Mouse (Mus musculus): ENCODE results near the gene Anxa11. TPM values are rescaled to one million over a fixed set of nuclear protein-coding genes. Genes with fewer than 3 reads are reported as not detected.

Anxa11 gene
- polyA plus RNA-seq, 1 experiment from 2014 or later, result 13.3 TPM

DNA sequence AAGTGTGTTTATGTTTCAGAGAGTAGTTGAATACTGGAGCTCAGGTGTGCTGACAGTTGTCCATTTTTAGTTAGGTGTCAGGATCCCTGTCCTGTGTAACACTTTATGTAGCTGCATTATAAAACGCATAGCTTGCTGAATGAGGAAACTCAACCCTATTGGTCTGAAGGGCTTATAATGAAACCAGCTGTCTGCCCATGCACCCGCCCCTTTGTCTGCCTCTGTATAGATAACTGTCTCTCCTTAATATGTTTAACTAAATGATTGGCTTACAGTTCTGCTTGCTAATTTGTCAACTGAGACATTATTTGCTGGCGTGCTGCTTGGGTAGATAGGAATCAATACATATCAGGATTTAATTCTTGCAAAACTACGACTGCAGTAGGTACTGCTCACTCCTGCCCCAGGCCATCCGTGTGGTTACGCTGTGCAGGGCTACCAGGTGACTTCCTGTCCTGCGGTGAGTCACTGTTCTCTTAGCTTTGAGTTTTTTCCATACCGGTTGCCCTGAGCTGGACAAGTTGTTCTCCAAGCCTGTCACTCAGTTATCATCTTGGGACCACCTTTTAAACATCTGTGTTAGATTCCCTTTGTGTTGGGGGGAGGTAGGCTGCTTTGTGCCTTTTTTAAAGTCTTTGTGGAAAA is 13.4 kb downstream of the Anxa11 start:
- H3K27me3 ChIP-seq (ENCODE audit: control insufficient read depth, insufficient read depth, low read depth, low read length), result no peaks in the 10 kb centered on the region
- H3K4me1 ChIP-seq (ENCODE audit: control insufficient read depth, low read depth, low read length), result peaks cover 38% of the 10 kb centered on the region
- H3K9ac ChIP-seq (ENCODE audit: low read depth, low read length), result no peak overlapping the region
- H3K36me3 ChIP-seq (ENCODE audit: control insufficient read depth, insufficient read depth), result no peaks in the 10 kb centered on the region
- H3K4me2 ChIP-seq (ENCODE audit: low read depth, low read length), result peak overlapping the region; percentile 34
- 0 out of 2 replicates have a peak overlapping the region, but pooled peaks have one; percentile 16 for H3K4me3 ChIP-seq (ENCODE audit: low read depth, low read length)
- peak overlapping the region; percentile 41 for H3K27ac ChIP-seq (ENCODE audit: low read length)
- ATAC-seq (ENCODE audit: low read depth), result peak; percentile 33; the same call in 1 of the 2 replicates
- 16% methylated on average over 8 of the region's 8 CpGs for WGBS (ENCODE audit: insufficient replicate concordance)
- H3K9me3 ChIP-seq (replicated peaks; ENCODE audit: control insufficient read depth, low read length), result no peaks in the 10 kb centered on the region

DNA sequence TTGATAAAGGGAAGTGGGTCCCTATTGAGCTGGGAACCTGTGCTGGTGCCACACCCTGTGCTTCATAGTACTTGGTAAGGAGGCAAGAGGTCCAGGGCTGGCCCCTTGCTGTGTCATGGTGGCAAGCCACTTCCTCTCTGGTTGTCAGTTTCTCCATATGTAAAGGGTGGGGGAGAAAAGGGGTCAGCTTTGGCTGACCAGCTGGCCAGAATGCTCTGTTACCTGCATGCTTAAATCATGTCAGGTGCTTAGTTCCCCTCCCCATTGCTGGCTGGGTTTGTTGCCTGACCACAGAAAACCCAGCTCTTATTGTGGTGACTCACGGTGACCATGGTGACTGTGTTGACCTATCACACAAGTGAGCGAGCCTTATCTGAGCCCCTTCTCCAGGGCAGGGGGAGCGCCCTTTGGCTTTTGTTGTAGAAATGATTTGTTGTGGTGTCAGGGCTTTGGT is 15.2 kb downstream of the Anxa11 start:
- peak; percentile 36 for ATAC-seq (ENCODE audit: low read depth)
- H3K4me1 ChIP-seq (ENCODE audit: control insufficient read depth, low read depth, low read length), result peaks cover 47% of the 10 kb centered on the region
- H3K9ac ChIP-seq (ENCODE audit: low read depth, low read length), result no peak overlapping the region
- H3K4me3 ChIP-seq (ENCODE audit: low read depth, low read length), result no peak overlapping the region
- no peaks in the 10 kb centered on the region for H3K9me3 ChIP-seq (replicated peaks; ENCODE audit: control insufficient read depth, low read length)
- H3K27me3 ChIP-seq (ENCODE audit: control insufficient read depth, insufficient read depth, low read depth, low read length), result no peaks in the 10 kb centered on the region
- no peaks in the 10 kb centered on the region for H3K36me3 ChIP-seq (ENCODE audit: control insufficient read depth, insufficient read depth)
- peak overlapping the region; percentile 29 for H3K4me2 ChIP-seq (ENCODE audit: low read depth, low read length)
- H3K27ac ChIP-seq (ENCODE audit: low read length), result peak overlapping the region; percentile 41; the same call in 1 of the 2 replicates
- 12% methylated on average over 3 of the region's 3 CpGs for WGBS (ENCODE audit: insufficient replicate concordance)

DNA sequence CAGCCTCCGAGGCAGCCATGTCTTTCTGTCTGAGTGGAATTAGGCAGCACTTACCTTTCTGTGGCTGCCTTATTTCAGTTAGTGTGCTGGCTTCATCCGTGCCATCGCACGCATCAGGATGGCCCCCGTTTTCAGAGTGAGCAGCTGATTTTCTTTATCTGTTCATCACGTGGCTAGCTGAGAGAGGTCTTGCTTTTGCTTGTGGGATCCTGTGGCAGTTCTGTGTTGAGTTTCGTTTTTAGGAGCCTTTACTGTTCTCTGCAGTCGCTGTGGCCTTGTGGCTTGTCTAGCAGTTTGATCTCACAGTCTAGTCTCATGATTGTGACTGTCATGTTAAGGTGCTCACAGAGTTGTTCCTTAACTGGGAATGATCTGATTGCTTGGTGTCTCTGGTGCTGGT is 16.0 kb downstream of the Anxa11 start:
- Histone ChIP-seq H3K27ac (ENCODE audit: low read length) (no peak overlapping the region; the same call in 1 of the 2 replicates), H3K27me3 (ENCODE audit: control insufficient read depth, insufficient read depth, low read depth, low read length) (no peaks in the 10 kb centered on the region), H3K4me2 (ENCODE audit: low read depth, low read length) (0 out of 2 replicates have a peak overlapping the region, but pooled peaks have one; percentile 9), H3K36me3 (ENCODE audit: control insufficient read depth, insufficient read depth) (no peaks in the 10 kb centered on the region), H3K4me1 (ENCODE audit: control insufficient read depth, low read depth, low read length) (peaks cover 48% of the 10 kb centered on the region), H3K9ac (ENCODE audit: low read depth, low read length) (no peak overlapping the region), H3K9me3 (replicated peaks; ENCODE audit: control insufficient read depth, low read length) (no peaks in the 10 kb centered on the region), H3K4me3 (ENCODE audit: low read depth, low read length) (no peak overlapping the region)
- ATAC-seq (ENCODE audit: low read depth), result no peak
- WGBS (ENCODE audit: insufficient replicate concordance), result 29% methylated on average over 8 of the region's 8 CpGs

DNA sequence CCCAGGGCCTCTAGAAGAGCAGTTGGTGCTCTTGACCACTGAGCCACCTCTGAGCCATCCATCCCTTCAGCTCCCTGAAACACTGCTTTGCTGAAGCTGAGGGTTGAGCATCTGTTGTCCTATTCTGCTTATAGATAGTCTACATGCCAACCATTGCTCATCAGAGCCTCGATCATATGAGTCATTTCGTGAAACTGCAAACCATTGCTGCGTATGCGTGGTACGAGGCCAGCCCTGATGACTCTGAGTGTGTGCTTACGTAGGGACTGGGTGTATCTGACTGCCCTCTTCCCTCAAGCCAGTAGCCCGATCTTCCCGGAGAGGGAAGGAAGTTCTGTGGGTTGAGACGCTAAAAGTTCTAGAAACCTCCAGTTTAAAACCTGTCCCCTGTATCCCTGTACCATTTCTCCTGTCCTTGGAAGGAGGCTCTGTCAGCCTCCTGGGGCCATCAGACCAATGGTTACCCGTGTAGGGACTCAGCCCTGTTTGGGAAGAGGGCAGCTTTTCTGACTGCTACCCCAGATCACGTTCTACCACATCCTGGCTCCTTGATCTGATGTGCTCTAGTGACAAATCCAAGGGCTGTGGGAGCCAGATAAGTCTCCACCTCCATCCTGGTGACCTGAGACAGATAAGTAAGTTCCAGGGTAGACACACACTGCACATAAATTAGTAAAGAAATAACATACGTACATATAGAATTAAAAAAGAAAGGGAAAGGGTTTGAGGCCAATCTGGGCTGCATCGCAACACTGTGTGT is 20.0 kb downstream of the Anxa11 start:
- H3K4me2 ChIP-seq (ENCODE audit: low read depth, low read length), result peak overlapping the region; percentile 37
- WGBS (ENCODE audit: insufficient replicate concordance), result 33% methylated on average over 13 of the region's 13 CpGs
- peak overlapping the region; percentile 37; the same call in 1 of the 2 replicates for H3K27ac ChIP-seq (ENCODE audit: low read length)
- H3K9me3 ChIP-seq (replicated peaks; ENCODE audit: control insufficient read depth, low read length), result no peaks in the 10 kb centered on the region
- H3K4me3 ChIP-seq (ENCODE audit: low read depth, low read length), result no peak overlapping the region
- H3K27me3 ChIP-seq (ENCODE audit: control insufficient read depth, insufficient read depth, low read depth, low read length), result no peaks in the 10 kb centered on the region
- no peak overlapping the region; the same call in 1 of the 2 replicates for H3K9ac ChIP-seq (ENCODE audit: low read depth, low read length)
- H3K4me1 ChIP-seq (ENCODE audit: control insufficient read depth, low read depth, low read length), result peaks cover 24% of the 10 kb centered on the region
- no peaks in the 10 kb centered on the region for H3K36me3 ChIP-seq (ENCODE audit: control insufficient read depth, insufficient read depth)
- ATAC-seq (ENCODE audit: low read depth), result peak; percentile 79

DNA sequence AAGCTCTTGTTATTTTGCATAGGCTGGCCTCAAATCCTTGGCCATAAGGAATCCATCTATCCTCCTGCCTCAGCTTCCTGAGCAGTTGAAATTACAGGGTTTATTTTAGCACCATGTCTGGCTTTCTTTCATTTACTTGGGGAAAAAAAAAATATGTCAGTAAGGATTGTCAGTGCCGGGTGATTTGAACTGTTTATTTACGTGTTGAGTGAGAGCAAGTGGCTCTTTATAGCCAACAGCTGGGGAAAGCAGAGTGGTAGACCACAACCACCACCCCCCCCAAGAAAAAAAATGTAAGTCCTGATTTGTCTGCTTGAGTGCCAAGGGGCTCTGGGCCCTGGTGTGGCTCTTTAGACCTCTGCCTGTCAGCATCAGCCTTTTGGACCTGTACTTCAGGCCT is 21.8 kb downstream of the Anxa11 start:
- 59% methylated on average over 2 of the region's 2 CpGs for WGBS (ENCODE audit: insufficient replicate concordance)
- no peaks in the 10 kb centered on the region for H3K27me3 ChIP-seq (ENCODE audit: control insufficient read depth, insufficient read depth, low read depth, low read length)
- no peaks in the 10 kb centered on the region for H3K36me3 ChIP-seq (ENCODE audit: control insufficient read depth, insufficient read depth)
- no peak overlapping the region for H3K4me2 ChIP-seq (ENCODE audit: low read depth, low read length)
- ATAC-seq (ENCODE audit: low read depth), result no peak
- no peak overlapping the region for H3K4me3 ChIP-seq (ENCODE audit: low read depth, low read length)
- no peak overlapping the region for H3K9ac ChIP-seq (ENCODE audit: low read depth, low read length)
- H3K27ac ChIP-seq (ENCODE audit: low read length), result no peak overlapping the region
- peaks cover 11% of the 10 kb centered on the region for H3K4me1 ChIP-seq (ENCODE audit: control insufficient read depth, low read depth, low read length)
- H3K9me3 ChIP-seq (replicated peaks; ENCODE audit: control insufficient read depth, low read length), result no peaks in the 10 kb centered on the region

DNA sequence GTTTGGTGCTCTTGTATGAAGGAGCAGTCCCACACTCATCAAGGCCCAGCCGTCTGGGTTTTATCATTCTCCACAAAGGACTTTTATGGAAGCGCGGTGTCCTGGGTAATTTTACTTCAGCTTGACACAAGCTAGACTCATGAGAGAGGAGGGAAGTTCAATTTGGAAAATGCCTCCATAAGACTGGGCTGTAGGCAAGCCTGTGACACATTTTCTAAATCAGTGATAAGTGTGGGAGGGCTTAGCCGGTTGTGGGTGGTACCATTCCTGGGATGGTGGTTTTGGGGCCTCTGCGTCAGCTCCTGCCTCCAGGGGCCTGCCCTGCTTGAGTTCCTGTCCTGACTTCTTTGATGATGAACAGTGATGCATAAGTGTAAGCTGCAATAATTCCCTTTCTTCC is 23.3 kb downstream of the Anxa11 start:
- Histone ChIP-seq H3K27ac (ENCODE audit: low read length) (no peak overlapping the region), H3K36me3 (ENCODE audit: control insufficient read depth, insufficient read depth) (no peaks in the 10 kb centered on the region), H3K27me3 (ENCODE audit: control insufficient read depth, insufficient read depth, low read depth, low read length) (no peaks in the 10 kb centered on the region), H3K9me3 (replicated peaks; ENCODE audit: control insufficient read depth, low read length) (no peaks in the 10 kb centered on the region), H3K4me3 (ENCODE audit: low read depth, low read length) (no peak overlapping the region), H3K4me1 (ENCODE audit: control insufficient read depth, low read depth, low read length) (peaks cover 14% of the 10 kb centered on the region), H3K4me2 (ENCODE audit: low read depth, low read length) (no peak overlapping the region), H3K9ac (ENCODE audit: low read depth, low read length) (no peak overlapping the region)
- WGBS (ENCODE audit: insufficient replicate concordance), result 59% methylated on average over 5 of the region's 5 CpGs
- ATAC-seq (ENCODE audit: low read depth), result no peak

DNA sequence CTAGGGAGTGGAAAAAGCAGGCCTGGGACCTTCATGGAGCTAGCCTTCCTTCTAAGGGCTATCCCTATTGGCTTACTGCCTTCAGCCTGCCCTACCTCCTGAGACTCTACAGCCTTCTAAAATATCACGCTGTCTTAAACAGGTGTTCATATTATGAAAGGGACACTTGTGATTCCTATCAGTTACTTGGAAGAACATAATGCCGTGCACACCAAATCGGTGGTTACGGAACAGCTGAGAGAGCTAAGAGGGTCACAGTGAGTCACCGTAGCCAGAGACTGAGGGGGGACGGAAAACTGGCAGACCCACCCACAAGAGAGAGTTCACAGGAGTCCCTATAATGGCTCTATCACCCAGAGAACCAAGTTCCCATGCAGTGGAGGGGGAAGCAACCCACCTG is 24.4 kb downstream of the Anxa11 start:
- Histone ChIP-seq H3K9ac (ENCODE audit: low read depth, low read length) (no peak overlapping the region), H3K4me3 (ENCODE audit: low read depth, low read length) (no peak overlapping the region), H3K4me2 (ENCODE audit: low read depth, low read length) (no peak overlapping the region), H3K4me1 (ENCODE audit: control insufficient read depth, low read depth, low read length) (peaks cover 14% of the 10 kb centered on the region), H3K27ac (ENCODE audit: low read length) (no peak overlapping the region), H3K36me3 (ENCODE audit: control insufficient read depth, insufficient read depth) (no peaks in the 10 kb centered on the region), H3K27me3 (ENCODE audit: control insufficient read depth, insufficient read depth, low read depth, low read length) (no peaks in the 10 kb centered on the region), H3K9me3 (replicated peaks; ENCODE audit: control insufficient read depth, low read length) (no peaks in the 10 kb centered on the region)
- ATAC-seq (ENCODE audit: low read depth), result no peak
- WGBS (ENCODE audit: insufficient replicate concordance), result 77% methylated on average over 6 of the region's 6 CpGs

DNA sequence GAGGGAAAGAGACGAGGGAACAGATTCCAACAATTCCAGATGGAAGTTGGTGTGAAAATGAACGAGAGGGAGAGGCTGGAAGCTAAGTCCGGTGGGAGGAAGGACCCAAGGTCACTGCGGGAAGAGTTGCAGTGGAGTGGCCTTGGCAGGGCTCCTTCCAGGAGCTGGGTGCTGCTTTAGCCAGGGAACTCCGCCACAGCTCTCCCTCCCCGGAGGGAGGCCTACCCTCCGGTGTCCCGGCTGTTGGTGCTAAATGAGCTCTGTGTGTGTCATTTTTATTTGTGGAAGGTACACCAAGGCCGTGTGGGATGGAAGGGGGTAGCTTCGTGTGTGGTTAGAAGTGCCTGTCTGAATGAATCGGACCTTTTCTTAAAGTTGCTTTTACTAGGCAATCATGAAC is 24.9 kb downstream of the Anxa11 start:
- Histone ChIP-seq H3K4me2 (ENCODE audit: low read depth, low read length) (no peak overlapping the region), H3K27ac (ENCODE audit: low read length) (no peak overlapping the region), H3K27me3 (ENCODE audit: control insufficient read depth, insufficient read depth, low read depth, low read length) (no peaks in the 10 kb centered on the region), H3K4me1 (ENCODE audit: control insufficient read depth, low read depth, low read length) (peaks cover 9% of the 10 kb centered on the region), H3K36me3 (ENCODE audit: control insufficient read depth, insufficient read depth) (no peaks in the 10 kb centered on the region), H3K9me3 (replicated peaks; ENCODE audit: control insufficient read depth, low read length) (no peaks in the 10 kb centered on the region), H3K9ac (ENCODE audit: low read depth, low read length) (no peak overlapping the region), H3K4me3 (ENCODE audit: low read depth, low read length) (no peak overlapping the region)
- no peak for ATAC-seq (ENCODE audit: low read depth)
- WGBS (ENCODE audit: insufficient replicate concordance), result 67% methylated on average over 11 of the region's 11 CpGs

DNA sequence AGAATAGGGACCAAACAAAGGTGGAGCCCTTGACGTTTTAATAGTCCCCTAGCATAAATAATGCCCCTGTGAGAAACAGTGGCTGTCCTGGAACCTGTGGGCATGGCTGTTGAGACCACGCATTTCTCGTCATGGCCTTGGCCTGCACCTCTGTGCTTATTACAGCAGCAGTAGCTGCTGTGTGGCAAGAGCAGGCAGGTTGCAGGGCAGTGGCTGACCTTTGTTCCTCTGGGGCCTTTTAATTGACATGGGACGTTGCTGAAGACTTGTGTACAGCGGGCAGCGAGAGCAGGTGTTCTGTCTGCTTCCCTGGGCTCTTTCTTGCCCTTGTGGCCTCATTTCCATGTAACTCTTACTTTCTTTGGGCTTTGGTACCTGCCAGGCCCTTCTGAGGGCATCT is 25.9 kb downstream of the Anxa11 start:
- Histone ChIP-seq H3K27me3 (ENCODE audit: control insufficient read depth, insufficient read depth, low read depth, low read length) (no peaks in the 10 kb centered on the region), H3K4me1 (ENCODE audit: control insufficient read depth, low read depth, low read length) (peaks cover 5% of the 10 kb centered on the region), H3K9ac (ENCODE audit: low read depth, low read length) (no peak overlapping the region), H3K36me3 (ENCODE audit: control insufficient read depth, insufficient read depth) (no peaks in the 10 kb centered on the region), H3K27ac (ENCODE audit: low read length) (no peak overlapping the region), H3K9me3 (replicated peaks; ENCODE audit: control insufficient read depth, low read length) (no peaks in the 10 kb centered on the region), H3K4me3 (ENCODE audit: low read depth, low read length) (no peak overlapping the region), H3K4me2 (ENCODE audit: low read depth, low read length) (no peak overlapping the region)
- peak; percentile 80 for ATAC-seq (ENCODE audit: low read depth)
- 52% methylated on average over 6 of the region's 6 CpGs for WGBS (ENCODE audit: insufficient replicate concordance)
